Mouse (Mus musculus) liver, postnatal 0 days (tissue): ENCODE data around the gene Myo5a.

Source experiments
- CTCF ChIP-seq: sonication (generic); IDR thresholded peaks from 2 replicates; pipeline ENCODE4 v1.5.1; 2016; ENCODE audit warnings: antibody characterized with exemption, low read depth
- EP300 ChIP-seq: IDR thresholded peaks from 2 replicates; pipeline ENCODE4 v1.6.1; 2016; ENCODE audit warnings: antibody characterized with exemption, low read depth, mild to moderate bottlenecking

GRCm38 (mm10) chr9:75100157-75100781, 29.5 kb downstream of the Myo5a start:
- TF ChIP-seq CTCF (no peak), EP300 (no peak)
